Mouse (Mus musculus) spleen, adult 18-20 months (tissue): ENCODE measurements around the gene Tspyl4.
A peak's percentile ranks its signal among the peaks of the same experiment; 100 is the strongest.

Experiments used
- DNase-seq, 2 experiments: peaks; one replicate each; pipeline ENCODE4 v3.0.0; 2022; ENCODE audit warnings: mixed read lengths in 2 of 2

The Tspyl4 gene

DNA sequence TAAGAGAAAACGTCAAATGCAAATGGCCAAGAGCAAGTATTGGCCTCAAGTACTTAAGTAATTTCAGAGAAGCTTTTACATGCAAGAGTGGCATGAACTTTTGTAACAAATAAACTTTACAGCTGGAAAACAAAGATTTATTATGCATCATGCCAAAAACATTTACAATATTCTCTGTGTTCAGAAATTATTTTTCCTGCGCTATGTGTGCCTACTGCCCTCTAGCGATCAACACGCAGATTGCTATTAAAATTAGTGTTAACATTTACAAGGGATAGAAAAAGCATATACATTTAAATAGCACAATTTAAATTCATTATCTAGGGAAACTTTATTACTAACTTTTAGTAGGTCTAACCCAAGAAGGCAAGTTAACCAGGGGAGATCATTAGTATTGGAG is 29.5 kb downstream of the Tspyl4 start:
- DNase-seq: no peak

- no peak for DNase-seq
Measured at GRCm38 (mm10) chr10:34327144-34327543, 29.9 kb downstream of the Tspyl4 start.

DNA sequence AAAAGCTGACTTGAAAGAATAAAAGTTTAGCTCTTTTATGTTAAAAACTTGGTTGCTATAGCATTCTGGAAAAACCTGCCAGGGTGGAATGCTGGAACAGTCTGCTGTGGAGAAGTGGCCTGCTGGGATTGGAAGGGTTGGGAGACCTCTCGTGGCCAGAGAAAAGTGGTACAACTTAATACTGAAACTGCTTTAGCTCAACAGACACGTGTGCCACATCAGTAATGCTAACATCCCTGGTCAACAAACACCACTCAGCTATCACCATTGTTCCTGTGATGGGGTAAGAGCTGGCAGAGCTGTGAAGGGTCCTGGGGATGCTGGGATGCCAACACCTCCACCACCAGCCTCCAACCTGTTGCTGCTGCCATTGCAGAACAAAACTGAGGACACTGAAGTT is 31.1 kb downstream of the Tspyl4 start:
- peak in 1 of 2 experiments; percentile 6 for DNase-seq

- no peak for DNase-seq
Measured at GRCm38 (mm10) chr10:34341014-34341413, 43.8 kb downstream of the Tspyl4 start.

DNA sequence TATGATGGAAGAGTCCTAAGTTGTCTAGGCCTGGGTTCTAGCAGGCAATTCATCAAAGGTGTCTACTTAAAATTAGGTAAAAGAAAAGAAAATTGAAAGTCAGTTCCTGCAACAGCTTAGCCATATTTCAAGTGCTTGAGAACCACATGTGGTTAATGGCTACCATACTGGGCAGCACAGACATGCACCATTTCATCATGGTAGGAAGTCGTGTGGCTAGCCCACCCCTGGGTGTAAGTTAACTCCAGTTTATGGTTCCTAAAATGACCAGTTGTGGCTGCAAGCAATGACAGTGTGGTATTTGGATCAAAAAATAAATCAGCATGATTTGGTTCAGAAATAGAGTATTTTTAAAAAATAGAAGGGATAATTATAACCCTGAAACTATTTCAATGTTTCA is 44.6 kb downstream of the Tspyl4 start:
- DNase-seq: no peak
